Mouse (Mus musculus) c-Kit-positive CD71-positive TER-119-positive erythroid progenitor cells, embryonic 14.5 days (primary cell): ENCODE data around the gene Tfdp2.
"Not testable (repeated sequence)": the region's sequence is repeated elsewhere in the genome, so short reads cannot be mapped to it uniquely, and the experiment has no call there.

Experiments
- DNase-seq: peaks from one replicate; pipeline ENCODE4 v3.0.0-alpha.2; 2013; ENCODE audit warnings: low spot score

The Tfdp2 gene

DNA sequence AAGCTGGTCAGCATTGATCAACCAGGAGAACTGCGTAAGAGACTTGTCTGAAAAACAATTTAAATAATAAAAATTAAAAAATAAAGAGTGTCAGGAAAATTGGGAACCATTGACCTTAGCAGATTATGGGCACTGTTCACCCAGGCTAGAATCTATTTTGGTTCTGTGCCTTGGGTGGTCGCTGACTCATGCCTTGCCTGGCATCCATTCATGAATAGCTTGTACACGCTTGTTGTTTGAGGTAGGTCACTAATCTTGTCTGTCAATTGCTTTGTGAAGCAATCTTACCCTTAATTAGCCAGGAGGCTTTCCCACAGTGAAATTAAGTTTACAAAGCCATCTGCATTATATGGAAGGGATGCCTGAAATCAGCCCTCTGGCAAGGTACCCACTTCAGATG is 112.7 kb downstream of the Tfdp2 start:
- no peak for DNase-seq

DNA sequence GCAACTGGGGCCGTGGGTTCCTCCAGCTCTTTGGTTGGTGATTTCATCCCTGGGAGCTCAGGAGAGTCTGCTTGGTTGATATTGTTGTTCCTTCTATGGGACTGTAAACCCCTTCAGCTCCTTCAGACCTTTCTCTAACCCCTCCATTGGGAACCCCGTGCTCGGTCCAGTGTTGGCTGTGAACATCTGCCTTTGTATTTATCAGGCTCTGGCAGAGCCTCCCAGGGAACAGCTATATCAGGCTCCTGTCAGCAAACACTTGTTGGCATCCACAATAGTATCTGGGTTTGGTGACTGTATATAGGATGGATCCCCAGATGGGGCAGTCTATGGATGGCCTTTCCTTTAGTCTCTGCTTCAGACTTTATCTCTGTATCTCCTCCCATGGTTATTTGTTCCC is 116.0 kb downstream of the Tfdp2 start:
- DNase-seq: no peak

DNA sequence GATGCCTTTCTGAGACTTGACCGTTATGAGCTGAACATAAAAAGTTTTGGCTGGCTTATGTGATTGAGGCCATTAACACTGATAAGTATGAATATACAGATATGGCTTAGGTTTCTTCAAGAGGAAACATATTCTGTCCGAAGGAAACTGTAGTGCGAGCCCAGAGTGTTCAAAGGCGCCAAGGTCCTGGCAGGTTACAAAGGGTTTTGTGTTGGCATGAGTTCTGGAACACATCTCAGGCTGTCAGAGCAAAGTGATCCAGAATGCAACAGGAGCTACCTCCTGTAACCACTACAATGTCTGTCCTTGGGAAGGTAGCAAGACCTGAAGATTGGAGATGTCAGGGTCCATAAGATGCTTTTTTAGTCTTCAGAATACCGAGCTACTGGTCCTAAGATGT is 123.3 kb downstream of the Tfdp2 start:
- no peak for DNase-seq

DNA sequence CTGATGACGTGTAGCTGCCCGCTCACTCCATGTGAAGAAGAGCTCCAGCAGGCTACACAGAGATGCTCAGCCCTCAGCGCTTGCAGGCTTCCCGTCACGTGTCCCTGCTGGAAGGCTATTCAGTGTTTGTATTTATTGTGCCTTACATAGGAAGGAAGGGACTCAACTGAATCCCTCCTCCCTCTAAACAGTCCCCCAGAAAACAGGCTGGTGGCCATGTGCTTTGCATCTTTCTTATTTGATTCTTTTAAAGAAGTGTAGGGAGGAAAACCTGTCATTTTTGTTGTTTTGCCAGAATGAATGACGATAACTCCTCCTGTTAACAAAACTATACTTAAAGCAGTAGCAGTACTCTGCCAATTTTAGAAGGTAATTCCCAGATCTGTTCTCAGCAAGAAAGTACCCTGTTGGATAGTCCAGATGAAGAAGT is 124.5 kb downstream of the Tfdp2 start:
- DNase-seq: no peak

DNA sequence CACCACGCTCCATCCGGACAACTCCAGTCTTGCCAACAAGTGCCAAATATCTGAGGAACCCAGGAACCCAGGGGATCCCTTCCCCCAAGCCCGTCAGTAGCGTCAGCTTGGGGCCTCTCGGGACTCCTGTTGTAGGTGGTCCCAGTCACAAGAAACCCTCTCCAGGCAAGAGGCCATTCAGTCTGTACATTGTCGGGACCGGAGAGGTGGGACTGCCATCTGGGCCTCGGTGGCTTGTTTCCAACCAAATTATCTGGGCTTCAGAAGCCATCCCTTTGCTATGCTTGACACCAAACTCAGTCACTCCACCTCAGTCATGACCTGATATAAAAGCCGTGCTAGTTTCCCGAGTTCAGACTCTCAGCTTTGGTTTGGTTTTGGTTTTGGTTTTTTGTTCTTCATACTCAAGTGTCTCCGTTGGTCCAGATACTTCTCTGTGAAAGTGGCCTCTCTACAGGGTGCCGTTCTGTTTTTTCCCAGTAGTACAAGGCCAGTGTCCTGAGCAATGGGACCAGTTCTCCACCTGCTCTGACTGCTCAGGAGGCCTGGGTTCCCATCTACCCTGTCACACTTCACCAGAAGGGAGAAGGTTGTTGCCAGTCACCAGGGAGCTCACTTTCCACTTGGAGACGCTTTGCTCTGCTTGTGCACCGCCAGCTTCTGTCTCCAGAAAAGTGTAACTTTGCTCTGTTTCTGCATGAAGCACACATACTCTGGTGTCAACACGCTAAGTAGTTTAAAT is 126.5 kb downstream of the Tfdp2 start:
- DNase-seq: no peak

DNA sequence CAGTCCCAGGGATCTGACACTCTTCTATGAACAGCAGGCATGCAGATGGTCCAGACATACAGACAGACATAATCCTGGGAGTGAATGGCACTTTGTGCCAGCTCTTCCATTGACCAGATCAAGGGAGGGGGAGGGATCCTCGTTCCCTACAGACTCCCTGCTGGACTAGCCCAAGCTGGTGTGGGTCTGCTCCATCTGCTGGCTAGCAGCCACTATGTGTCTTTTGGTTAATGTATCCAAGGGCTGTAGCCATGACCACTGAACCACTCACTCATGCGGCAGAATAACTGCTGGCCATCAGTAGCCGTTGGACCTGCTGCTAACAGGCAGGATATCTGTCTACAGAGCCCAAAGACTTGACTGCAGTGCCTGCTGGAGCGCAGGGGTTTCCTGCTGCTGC is 128.4 kb downstream of the Tfdp2 start:
- DNase-seq: no peak

DNA sequence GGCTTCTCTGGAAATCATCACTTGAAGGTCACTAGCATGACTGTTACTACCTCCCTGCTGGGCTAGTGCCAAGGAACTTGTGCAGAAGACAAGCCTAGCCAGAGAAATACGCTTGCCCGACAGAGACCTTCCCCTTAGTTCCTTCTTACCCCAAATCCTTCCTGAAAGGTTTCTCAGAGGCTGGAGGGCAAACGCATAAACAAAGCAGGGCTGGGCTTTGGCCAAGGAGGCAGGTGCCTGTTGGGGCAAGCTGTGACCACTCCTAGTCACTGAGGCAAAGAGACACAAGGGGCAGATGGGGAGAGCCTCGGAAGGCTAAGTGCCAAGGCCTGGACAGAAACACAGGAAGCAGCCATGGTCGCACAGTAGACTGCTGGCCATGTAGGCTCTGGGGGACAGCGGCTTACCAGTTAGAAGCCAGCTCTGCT is 130.4 kb downstream of the Tfdp2 start:
- no peak for DNase-seq

DNA sequence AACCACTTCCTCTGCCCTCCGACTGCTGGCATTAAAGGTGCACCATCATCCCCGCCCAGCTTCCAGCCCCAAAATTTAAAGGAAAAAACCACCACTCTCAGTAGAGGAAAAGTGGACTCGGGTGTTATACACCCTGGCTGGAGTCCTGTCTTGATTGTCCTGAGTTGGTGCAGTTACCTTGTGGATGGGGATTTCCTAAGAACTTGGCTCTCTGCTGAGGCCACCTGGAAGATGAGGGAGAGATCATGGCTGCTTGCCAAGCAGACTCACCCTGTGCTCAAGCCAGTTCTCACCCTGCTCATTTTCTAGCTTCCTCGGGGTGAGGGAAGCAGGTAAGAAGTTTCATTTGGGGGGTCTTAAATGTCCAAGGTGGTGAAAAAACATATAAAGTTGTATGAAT is 132.2 kb downstream of the Tfdp2 start:
- no peak for DNase-seq

DNA sequence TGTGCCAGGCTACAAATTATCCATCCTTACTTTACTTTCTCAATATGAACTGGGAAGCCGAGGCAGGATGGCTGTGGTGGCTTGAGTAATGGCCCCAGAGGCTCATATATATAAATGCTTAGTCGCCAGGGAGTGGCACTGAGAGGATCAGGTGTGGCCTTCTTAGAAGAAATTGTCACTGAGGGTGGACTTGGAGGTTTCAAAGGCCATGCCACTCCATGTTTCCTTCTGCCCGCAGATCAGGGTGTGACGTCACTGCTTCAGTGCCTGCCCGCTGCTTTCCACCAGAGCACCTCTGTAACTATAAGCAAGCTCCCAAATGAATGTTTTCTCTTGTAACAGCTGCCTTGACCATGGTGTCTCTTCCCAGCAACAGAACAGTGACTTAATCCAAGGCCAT is 135.1 kb downstream of the Tfdp2 start:
- DNase-seq: no peak

DNA sequence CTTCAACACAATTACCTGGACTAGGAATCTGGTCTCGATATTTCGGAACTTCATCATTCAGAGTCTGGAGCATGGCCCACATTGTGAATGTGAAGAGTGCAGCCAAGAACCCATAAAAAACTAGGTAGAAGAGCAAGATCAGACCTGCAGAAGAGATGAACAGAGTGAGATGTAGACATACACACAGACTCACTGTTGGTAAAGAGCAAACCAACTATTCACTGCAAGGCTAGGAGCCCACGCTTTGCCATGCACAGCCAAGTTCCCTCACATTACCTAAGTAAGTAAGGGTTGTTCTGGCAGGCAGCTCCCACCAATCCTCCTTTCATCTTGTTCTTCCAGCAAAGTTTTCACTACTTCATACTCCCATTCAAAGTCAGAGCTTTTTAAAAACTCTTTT is 149.7 kb downstream of the Tfdp2 start:
- no peak for DNase-seq

DNA sequence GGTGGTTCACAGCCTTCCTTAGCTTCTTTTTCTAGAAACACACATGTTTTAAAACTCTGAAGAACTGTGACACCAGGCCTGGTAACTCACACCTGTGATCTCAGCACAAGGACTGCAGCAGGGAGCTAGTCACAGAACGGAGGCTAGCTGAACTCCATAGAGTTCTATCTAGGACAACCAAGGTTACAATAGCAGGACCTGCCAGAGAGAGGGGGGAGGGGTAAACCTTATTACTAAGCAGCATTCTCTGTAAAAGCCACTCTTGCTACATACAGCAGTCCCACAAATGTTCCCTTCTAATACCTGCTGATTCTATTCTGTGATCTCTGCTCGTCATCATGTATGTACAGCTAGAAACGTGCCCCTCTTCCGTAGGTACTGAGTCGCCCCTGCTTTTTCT is 152.8 kb downstream of the Tfdp2 start:
- DNase-seq: no peak

DNA sequence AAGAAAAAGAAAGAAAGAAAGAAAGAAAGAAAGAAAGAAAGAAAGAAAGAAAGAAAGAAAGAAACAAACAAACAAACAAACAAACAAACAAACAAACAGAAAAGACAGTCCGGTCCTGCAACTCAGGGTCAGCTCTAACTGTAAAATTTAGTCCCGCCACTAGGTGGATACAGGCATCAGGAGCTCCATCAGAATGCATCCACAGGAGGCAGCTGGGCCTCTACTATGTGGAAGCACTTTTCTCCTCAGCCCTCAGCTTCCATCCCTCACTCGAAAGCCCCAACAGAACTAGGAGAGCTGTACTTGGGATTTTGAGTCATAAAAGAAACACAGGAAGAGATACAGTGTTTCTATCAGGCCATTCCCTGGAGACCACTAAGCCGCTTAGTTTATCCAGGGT is 153.9 kb downstream of the Tfdp2 start:
- peak; percentile 60 for DNase-seq

DNA sequence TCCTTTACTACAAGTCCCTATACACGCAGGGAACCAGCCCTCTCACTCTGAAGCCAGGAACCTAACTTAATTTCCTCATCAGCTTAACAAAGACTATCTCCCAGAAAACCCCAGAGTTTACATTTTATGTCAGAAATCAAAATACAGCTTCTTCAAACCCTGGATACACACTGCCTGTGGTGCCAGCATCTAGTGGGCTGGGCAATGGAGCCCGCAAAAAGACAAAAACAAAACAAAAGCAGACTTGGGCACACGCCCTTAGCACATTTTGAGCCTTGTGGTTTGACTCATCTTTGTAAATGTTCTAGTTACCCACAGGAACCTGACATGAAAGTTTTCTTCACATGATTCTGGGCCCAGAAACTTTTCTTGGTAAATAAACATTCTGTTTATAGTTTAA is 154.4 kb downstream of the Tfdp2 start:
- DNase-seq: no peak

DNA sequence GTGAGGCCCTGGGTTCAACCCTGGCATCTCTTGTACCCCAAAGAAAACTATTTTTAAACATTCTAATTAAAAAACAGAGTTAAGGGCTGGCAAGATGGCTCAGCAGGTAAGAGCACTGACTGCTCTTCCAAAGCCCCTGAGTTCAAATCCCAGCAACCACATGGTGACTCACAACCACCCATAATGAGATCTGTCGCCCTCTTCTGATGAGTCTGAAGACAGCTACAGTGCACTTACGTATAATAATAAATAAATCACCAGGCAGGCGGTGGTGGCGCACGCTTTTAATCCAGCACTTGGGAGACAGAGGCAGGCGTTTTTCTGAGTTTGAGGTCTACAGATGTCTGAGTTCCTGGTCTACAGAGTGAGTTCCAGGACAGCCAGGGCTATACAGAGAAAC is 155.7 kb downstream of the Tfdp2 start:
- DNase-seq: not testable (repeated sequence)

DNA sequence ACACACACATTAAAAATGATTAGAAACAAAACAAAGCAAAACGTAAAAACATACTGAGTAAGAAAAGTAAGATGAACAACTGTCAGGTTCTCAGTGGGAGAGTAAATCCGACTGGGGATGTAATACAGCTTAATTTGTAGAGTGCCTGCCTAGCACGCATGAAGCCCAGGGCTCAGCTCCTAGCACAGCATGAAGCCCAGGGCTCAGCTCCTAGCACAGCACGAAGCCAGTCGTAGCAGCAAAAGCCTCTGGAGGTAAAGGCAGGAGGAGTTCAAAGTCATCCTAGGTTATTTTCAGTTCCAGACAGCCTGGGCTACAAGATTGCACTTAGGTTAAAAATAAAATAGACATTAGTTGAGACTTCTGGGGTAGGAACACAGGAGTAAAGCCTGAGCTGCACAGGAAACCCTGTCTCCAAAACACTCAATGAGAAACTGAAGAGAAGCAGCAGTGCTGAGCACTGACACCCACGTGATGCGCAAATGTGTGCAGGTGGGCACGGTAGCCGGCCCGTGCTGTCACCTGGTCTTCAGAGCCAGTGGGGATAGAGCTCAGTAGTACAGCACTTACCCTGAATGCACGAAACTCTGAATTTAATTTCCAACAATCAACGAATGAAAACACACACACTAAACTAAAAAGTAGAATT is 157.2 kb downstream of the Tfdp2 start:
- DNase-seq: no peak

DNA sequence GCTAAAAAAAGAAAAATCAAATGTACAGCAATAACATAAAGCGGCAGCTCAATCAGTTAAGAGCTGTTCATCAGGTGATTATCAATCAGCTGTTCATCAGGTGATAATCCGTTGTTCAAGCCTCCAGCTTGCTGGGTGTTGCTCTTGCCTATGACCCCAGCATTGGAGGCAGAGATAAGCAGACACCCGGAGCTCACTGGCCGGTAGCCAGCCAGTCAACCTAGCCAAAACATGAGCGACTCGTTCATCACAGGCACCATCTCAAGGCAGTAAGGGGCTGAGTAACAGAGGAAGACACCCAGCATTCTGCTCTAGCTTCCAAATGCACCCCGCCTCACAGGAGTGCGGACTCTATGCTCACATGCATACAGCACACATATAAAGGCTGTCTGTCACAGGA is 157.7 kb downstream of the Tfdp2 start:
- DNase-seq: no peak

DNA sequence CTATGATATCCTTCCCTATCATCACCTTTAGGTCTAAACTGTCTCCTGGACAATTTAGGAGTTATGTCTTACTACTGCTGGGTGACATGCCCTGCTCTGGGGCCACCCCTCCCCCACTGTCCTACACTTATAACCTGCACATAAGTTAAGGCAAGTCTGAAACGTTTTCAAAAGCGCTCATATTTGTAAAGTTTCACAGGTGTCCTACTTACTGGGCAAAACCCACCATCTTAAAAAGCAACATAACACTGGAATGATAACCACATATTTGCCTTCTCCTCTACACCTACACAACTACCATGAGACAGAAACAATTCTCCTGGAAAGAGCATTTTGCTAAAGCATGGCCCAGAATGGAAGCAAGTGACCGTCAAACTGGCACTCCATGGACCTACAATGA is 164.0 kb downstream of the Tfdp2 start:
- DNase-seq: no peak

DNA sequence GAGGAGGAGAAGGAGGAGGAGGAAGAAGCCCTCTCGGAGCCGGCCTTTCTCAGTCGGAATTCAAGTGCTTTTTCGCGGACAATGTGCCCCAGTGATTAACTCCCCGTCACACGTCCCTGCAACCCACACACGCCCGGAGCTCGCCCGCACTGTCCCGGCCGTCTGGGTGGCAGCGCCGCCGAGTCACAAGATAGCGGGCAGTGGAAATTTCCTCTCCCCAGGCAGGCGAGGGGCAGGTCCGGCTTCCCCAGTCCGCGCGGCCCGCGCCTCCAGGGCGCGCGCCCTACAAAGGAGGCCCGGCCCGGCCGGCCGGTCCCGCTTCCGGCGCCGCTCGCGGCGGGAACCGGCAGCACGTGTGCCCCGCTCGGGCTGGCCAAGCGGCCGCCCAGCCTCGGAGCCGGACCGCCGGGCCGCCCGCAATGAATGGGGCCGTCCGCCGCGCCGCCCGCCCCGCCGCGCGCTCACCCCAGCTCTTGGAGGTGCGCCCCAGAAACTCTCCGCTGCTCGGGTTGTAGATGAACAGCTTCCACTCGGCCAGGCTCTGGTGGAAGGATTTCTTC is 167.6 kb downstream of the Tfdp2 start:
- DNase-seq: peak; percentile 56

DNA sequence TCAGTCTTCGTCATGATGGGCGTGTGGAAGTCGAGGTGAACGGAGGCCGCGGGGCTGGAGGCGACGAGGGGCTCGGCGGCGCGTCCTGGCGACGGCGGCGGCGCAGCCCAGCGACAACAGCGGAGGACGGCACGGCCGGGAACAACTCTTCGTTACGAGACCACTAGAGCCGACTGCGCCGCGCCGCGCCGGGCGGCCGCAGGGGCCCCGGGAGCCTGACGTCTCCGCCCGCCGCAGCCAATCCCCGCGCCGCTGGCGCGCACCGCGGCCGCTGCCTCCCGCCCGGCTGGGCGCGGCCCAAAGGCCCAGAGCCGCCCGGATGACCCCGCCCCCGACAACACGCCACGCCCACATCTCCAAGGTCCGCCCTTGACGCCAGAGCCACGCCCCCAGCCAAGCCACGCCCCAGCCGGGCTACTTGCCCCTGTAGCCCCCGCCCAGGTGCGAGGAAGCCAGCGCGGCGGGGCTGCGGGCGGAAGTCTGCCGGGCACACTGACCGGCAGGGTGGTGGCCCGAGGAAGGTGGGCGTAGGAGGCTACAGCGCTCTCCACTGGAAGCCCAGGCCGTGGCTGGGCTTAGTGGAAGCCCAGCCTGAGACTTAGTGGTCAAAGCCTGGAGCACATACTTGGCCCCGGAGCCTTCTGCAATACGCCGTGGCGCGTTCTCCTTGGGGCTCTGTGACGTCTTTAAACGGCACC is 168.2 kb downstream of the Tfdp2 start, which contains the start of gene Atp1b3:
Atp1b3 (minus strand) TSS at position 302 of the 698 bp plus-strand sequence.
- DNase-seq: peak; percentile 97

DNA sequence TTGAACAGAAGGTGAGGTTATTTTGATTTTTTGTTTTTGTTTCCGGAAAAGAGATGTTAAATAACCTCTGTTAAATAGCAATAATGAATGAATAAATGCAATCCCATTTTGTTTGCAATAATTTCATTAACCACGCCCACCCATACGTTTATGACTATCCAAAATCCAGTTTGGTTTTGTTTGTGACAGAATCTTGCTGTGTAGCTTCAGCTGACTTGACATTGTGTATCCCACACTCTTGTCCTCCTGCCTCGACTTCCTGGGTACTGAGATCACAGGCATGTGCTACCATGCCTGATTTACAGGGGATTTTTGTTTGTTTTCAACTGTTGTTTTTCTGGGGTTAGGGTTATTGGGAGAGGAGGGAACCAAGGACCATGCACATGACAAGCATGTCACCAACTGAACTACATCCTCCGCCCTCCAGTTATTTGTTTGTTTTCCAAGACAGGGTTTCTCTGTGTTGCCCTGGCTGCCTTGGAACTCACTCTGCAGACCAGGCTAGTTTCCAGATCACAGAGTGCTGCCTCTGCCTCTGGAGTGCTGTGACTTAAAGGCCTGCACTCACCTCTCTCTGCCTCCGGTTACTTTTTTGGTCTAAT is 169.3 kb downstream of the Tfdp2 start:
- no peak for DNase-seq

DNA sequence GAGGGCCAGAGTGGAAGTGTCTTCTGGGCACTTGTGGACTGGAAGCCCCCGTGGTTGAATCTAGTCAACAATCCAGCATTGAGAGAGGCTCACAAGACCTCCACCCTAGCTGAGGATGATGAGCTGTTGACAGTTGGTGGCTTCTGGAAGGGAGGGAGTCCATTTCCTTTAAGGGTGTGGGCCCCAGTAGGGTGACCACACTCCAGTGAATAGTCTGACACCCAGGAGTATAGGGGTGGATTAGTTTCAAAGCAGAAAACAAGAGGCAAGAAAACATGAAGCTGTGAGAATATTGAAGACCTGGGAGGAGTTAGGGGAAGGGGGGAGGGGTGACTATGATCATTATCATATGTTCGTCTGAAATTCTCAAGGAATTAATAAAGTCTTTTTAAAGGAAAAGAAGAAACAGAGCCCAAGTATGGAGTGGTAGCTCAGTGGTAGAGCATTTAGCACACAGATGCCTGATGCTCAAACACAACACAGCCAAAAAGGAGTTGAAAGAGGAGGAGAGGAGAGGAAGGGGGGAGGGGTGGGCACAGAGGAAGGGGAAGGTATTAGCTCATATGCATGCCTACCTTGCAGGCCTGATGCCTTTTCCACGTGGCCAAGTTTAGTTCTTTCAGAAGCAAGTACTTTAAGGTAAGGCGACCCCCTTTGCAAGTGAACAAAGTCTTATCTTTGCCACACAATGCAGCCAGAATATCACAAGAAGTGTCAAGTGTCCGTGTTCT is 173.7 kb downstream of the Tfdp2 start:
- DNase-seq: no peak

DNA sequence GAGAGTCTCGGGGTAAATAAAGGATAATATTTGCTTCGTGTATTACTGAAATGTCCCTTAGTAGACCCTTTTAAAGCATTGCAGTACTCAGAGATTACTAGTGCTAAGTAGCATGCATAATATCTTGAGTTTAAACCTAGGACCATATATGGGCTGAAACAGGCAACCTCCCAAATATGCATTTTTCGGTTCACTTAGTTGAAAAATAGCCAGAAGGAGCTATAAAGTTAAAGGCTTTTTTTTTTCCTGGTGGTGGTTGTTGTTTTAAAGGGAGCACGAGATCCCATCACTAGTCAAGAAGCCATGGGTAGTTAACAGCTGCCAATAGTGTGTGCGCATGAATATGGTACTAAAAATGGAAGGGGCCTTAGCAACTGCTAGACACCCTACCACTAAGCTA is 175.0 kb downstream of the Tfdp2 start:
- DNase-seq: no peak
